Mouse (Mus musculus) stomach, embryonic 16.5 days (tissue): ENCODE data around the gene Glb1l. TPM values are rescaled to one million over a fixed set of nuclear protein-coding genes. Genes with fewer than 3 reads are reported as not detected.

Source experiments
- ATAC-seq: fragments of 200-750 bp; cut with Nextera tagmentation; 2 replicates; pipeline ENCODE4 v1.8.0; 2017; ENCODE audit warnings: moderate number of reproducible peaks, moderate TSS enrichment; ENCODE audit not compliant: insufficient read depth, low FRiP score
- H3K27ac ChIP-seq: fragments of 300-500 bp; sonication (generic); 2 replicates; pipeline ENCODE4 v1.5.1; 2014; ENCODE audit warnings: low read length
- H3K27me3 ChIP-seq: fragments of 300-500 bp; sonication (generic); 2 replicates; pipeline ENCODE4 v1.6.1; 2014; ENCODE audit warnings: low read length, control low read depth, mixed read lengths; ENCODE audit not compliant: control insufficient read depth, insufficient read depth
- H3K36me3 ChIP-seq: fragments of 300-500 bp; sonication (generic); 2 replicates; pipeline ENCODE4 v1.6.1; 2014; ENCODE audit warnings: low read length; ENCODE audit not compliant: control insufficient read depth, insufficient read depth
- H3K4me1 ChIP-seq: fragments of 300-500 bp; sonication (generic); 2 replicates; pipeline ENCODE4 v1.6.1; 2014; ENCODE audit warnings: low read length, control low read depth, mixed read lengths; ENCODE audit not compliant: control insufficient read depth, insufficient read depth
- H3K4me2 ChIP-seq: fragments of 300-500 bp; sonication (generic); 2 replicates; pipeline ENCODE4 v1.6.1; 2014; ENCODE audit warnings: low read depth, low read length, mixed read lengths
- H3K4me3 ChIP-seq: fragments of 300-500 bp; sonication (generic); replicated peaks from 2 replicates; pipeline ENCODE4 v1.5.1; 2014; ENCODE audit warnings: mild to moderate bottlenecking, low read length
- H3K9ac ChIP-seq: fragments of 300-500 bp; sonication (generic); 2 replicates; pipeline ENCODE4 v1.6.1; 2014; ENCODE audit warnings: low read length
- H3K9me3 ChIP-seq: fragments of 300-500 bp; sonication (generic); replicated peaks from 2 replicates; pipeline ENCODE4 v1.6.1; 2016; ENCODE audit warnings: low read length, control low read depth; ENCODE audit not compliant: control insufficient read depth
- WGBS: fragments of 180-500 bp; shearing (Covaris S2); extraction: QIAGEN DNeasy Blood & Tissue Kit; methylation state at CpG from one replicate; pipeline ENCODE4 v1.1.7; 2014; 5-methylcytosine and 5-hydroxymethylcytosine counted together
- polyA plus RNA-seq: library from polyadenylated mRNA; unstranded; fragments of >200 nt; fragmentation: Nextera tagmentation; extraction: Ambion mirVana; gene quantifications from 2 replicates; pipeline ENCODE4 v1.2.1, GENCODE M21; 2015

Gene Glb1l
- polyA plus RNA-seq, 1 experiment from 2014 or later, result 20.1 TPM

- 76% methylated on average over 6 of the region's 6 CpGs for WGBS
- no peak overlapping the region for H3K4me2 ChIP-seq
- ATAC-seq, result no peak
Measured at GRCm38 (mm10) chr1:75222926-75223325, 12.3 kb upstream of the Glb1l start.

GRCm38 (mm10) chr1:75221538-75221937 is 10.9 kb upstream of the Glb1l start:
- Histone ChIP-seq H3K4me1 (peaks cover 10% of the 10 kb centered on the region), H3K9me3 (no peaks in the 10 kb centered on the region), H3K9ac (no peak overlapping the region), H3K4me3 (no peak overlapping the region), H3K36me3 (no peaks in the 10 kb centered on the region), H3K27me3 (peaks cover 3% of the 10 kb centered on the region; the same call in 1 of the 2 replicates), H3K27ac (no peak overlapping the region), H3K4me2 (no peak overlapping the region)
- ATAC-seq, result no peak
- 71% methylated on average over 3 of the region's 3 CpGs for WGBS

More at GRCm38 (mm10) chr1:75222926-75223325, 12.3 kb upstream of the Glb1l start:
- H3K27me3 ChIP-seq, result peaks cover 3% of the 10 kb centered on the region; the same call in 1 of the 2 replicates
- no peak overlapping the region for H3K4me3 ChIP-seq
- H3K9ac ChIP-seq, result no peak overlapping the region
- peaks cover 5% of the 10 kb centered on the region for H3K4me1 ChIP-seq
- H3K9me3 ChIP-seq, result no peaks in the 10 kb centered on the region
- no peaks in the 10 kb centered on the region for H3K36me3 ChIP-seq
- no peak overlapping the region for H3K27ac ChIP-seq

- Histone ChIP-seq H3K36me3 (peaks cover 4% of the 10 kb centered on the region; the same call in 1 of the 2 replicates), H3K27me3 (peaks cover 3% of the 10 kb centered on the region; the same call in 1 of the 2 replicates), H3K4me1 (peaks cover 10% of the 10 kb centered on the region), H3K4me2 (peak within 1 kb of the TSS; percentile 90), H3K9me3 (no peaks in the 10 kb centered on the region), H3K4me3 (peak within 1 kb of the TSS; percentile 66), H3K27ac (peak within 1 kb of the TSS; percentile 81), H3K9ac (peak within 1 kb of the TSS; percentile 77)
- peak; percentile 44; the same call in 1 of the 2 replicates for ATAC-seq
- WGBS, result 2% methylated on average over 33 of the region's 34 CpGs
Measured at GRCm38 (mm10) chr1:75219531-75219930, 8.9 kb upstream of the Glb1l start, which contains the start of gene Tuba4a. Tuba4a (minus strand) TSS chr1:75219865.

- Histone ChIP-seq H3K4me2 (peak overlapping the region; percentile 90), H3K9ac (peak overlapping the region; percentile 77)
- WGBS, result under 1% methylated on average over 24 of the region's 24 CpGs
Measured at GRCm38 (mm10) chr1:75219078-75219477, 8.5 kb upstream of the Glb1l start.

GRCm38 (mm10) chr1:75218227-75219001 is 7.8 kb upstream of the Glb1l start:
- H3K4me1 ChIP-seq, result peaks cover 14% of the 10 kb centered on the region
- H3K9me3 ChIP-seq, result no peaks in the 10 kb centered on the region
- H3K36me3 ChIP-seq, result peaks cover 6% of the 10 kb centered on the region
- peak overlapping the region; percentile 77 for H3K9ac ChIP-seq
- H3K4me3 ChIP-seq, result peak overlapping the region; percentile 66
- 0 out of 2 replicates have a peak, but pooled peaks have one; percentile 7 for ATAC-seq
- H3K4me2 ChIP-seq, result peak overlapping the region; percentile 90
- H3K27ac ChIP-seq, result peak overlapping the region; percentile 81
- peaks cover 3% of the 10 kb centered on the region; the same call in 1 of the 2 replicates for H3K27me3 ChIP-seq
- WGBS, result 1% methylated on average over 38 of the region's 38 CpGs

More at GRCm38 (mm10) chr1:75219078-75219477, 8.5 kb upstream of the Glb1l start:
- H3K36me3 ChIP-seq, result peaks cover 4% of the 10 kb centered on the region; the same call in 1 of the 2 replicates
- peak overlapping the region; percentile 81 for H3K27ac ChIP-seq
- peaks cover 10% of the 10 kb centered on the region for H3K4me1 ChIP-seq
- ATAC-seq, result peak; percentile 91
- H3K27me3 ChIP-seq, result peaks cover 3% of the 10 kb centered on the region; the same call in 1 of the 2 replicates
- H3K4me3 ChIP-seq, result peak overlapping the region; percentile 66
- H3K9me3 ChIP-seq, result no peaks in the 10 kb centered on the region

GRCm38 (mm10) chr1:75217893-75218226 is 7.2 kb upstream of the Glb1l start:
- Histone ChIP-seq H3K9ac (peak overlapping the region; percentile 77), H3K36me3 (peaks cover 9% of the 10 kb centered on the region), H3K4me1 (peaks cover 18% of the 10 kb centered on the region), H3K27ac (peak overlapping the region; percentile 81), H3K4me2 (peak overlapping the region; percentile 90), H3K9me3 (no peaks in the 10 kb centered on the region), H3K4me3 (peak overlapping the region; percentile 66), H3K27me3 (peaks cover 3% of the 10 kb centered on the region; the same call in 1 of the 2 replicates)
- ATAC-seq, result no peak
- 2% methylated on average over 6 of the region's 6 CpGs for WGBS

GRCm38 (mm10) chr1:75216797-75217585 is 6.4 kb upstream of the Glb1l start:
- peak overlapping the region; percentile 90 for H3K4me2 ChIP-seq
- H3K4me1 ChIP-seq, result peaks cover 25% of the 10 kb centered on the region
- no peak for ATAC-seq
- WGBS, result 66% methylated on average over 13 of the region's 13 CpGs
- H3K27ac ChIP-seq, result no peak overlapping the region
- no peak overlapping the region; the same call in 1 of the 2 replicates for H3K9ac ChIP-seq
- no peaks in the 10 kb centered on the region for H3K9me3 ChIP-seq
- H3K27me3 ChIP-seq, result peaks cover 3% of the 10 kb centered on the region; the same call in 1 of the 2 replicates
- peaks cover 9% of the 10 kb centered on the region for H3K36me3 ChIP-seq
- peak overlapping the region; percentile 66 for H3K4me3 ChIP-seq

GRCm38 (mm10) chr1:75215785-75216184 is 5.2 kb upstream of the Glb1l start:
- Histone ChIP-seq H3K27ac (peak overlapping the region; percentile 88), H3K4me3 (no peak overlapping the region), H3K27me3 (peaks cover 2% of the 10 kb centered on the region; the same call in 1 of the 2 replicates), H3K9ac (no peak overlapping the region), H3K9me3 (no peaks in the 10 kb centered on the region), H3K36me3 (peaks cover 9% of the 10 kb centered on the region), H3K4me2 (no peak overlapping the region), H3K4me1 (peaks cover 32% of the 10 kb centered on the region)
- WGBS, result 94% methylated on average over 9 of the region's 9 CpGs
- ATAC-seq, result no peak
